Mouse (Mus musculus): ENCODE measurements around the gene Ephx4. TPM values are rescaled to one million over a fixed set of nuclear protein-coding genes. Genes with fewer than 3 reads are reported as not detected.

Gene Ephx4
- polyA plus RNA-seq (2017; shearing (Covaris generic)), result 1.2 TPM

GRCm38 (mm10) chr5:107402436-107402835, at the start of gene Ephx4:
Ephx4 (plus strand) TSS chr5:107402736.

DNA sequence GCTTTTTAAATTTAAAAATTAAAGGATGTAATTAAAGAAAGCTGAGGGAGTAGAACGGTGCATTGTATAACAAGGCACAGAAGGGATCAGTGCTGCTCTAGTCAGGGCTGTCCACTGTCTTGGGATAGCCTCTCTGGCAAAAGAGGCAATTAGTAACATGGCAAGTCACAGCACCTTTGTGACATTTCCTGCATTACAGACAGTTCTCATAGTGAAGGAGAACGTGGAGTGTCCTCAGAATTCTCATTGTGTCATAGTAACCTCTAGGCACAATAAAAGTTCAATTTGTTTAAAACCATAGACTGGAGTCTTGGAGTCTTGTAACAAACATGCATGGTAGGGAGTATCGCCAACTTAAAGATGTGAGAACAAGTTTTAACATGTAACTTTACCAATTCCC, 28.7 kb downstream of the Ephx4 start, which contains the start of gene Lpcat2b:
Lpcat2b (plus strand) TSS at position 301 of the 400 bp plus-strand sequence.

GRCm38 (mm10) chr5:107437464-107438281, 35.1 kb downstream of the Ephx4 start, which contains the start of gene Btbd8:
Btbd8 (plus strand) TSS chr5:107437997.

Other genes with a start within 250 kb of the Ephx4 start
- 14.0 TPM for gene Tgfbr3, start 113.1 kb upstream of the Ephx4 start, polyA plus RNA-seq (2017; shearing (Covaris generic))
- 0.66 TPM for gene Brdt, start 71.6 kb upstream of the Ephx4 start, polyA plus RNA-seq (2017; shearing (Covaris generic))
- not detected for gene Lpcat2b, start 28.8 kb downstream of the Ephx4 start, polyA plus RNA-seq (2017; shearing (Covaris generic))
- 9.7 TPM for gene Btbd8, start 35.3 kb downstream of the Ephx4 start, polyA plus RNA-seq (2017; shearing (Covaris generic))
- 0.47 TPM for gene Gm42669, start 104.9 kb downstream of the Ephx4 start, polyA plus RNA-seq (2017; shearing (Covaris generic))
- 0.10 TPM for gene 1700028K03Rik, start 132.0 kb downstream of the Ephx4 start, polyA plus RNA-seq (2017; shearing (Covaris generic))
- gene Rpap2, start 194.6 kb downstream of the Ephx4 start, polyA plus RNA-seq (2017; shearing (Covaris generic)), result 39.3 TPM
- gene Glmn, start 195.2 kb downstream of the Ephx4 start, polyA plus RNA-seq (2017; shearing (Covaris generic)), result 24.5 TPM